Mouse (Mus musculus): Measurements from ENCODE around the gene Atxn7l1.
A peak's percentile ranks its signal among the peaks of the same experiment; 100 is the strongest.

Gene Atxn7l1

DNA sequence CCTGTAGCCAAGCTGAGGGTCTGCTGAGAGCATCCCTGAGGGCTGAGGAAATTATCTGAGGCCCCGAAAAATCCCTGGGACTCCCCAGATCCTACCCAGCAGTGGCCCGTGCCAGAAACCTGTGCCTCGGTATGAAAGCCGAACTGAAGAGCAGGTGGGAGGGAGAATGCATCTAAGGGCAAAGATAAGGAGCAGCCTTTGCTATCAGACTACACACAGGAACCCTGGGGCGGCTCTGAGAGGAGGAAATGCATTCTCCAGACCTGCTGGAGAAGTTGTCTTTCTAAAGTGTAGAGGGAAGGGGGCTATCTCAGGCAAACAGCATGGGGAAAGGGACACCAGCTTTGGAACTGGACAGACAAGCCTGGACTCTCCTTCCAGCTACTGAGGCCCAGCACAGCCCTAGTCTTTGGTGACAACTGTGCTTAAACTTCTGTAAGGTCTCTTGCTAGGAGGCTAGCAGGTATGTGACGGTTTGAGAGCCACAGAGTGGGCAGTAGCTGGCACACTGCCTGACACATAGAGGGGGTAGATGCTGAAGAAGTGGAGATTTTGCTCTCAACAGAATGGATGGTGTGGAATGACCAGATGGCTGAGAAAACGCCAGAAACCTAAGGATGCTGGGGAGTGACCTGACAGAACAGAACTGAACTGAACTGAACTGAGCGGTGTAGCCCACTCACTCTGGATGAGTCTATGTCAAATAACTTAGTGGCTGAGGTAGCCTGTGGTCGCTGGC lies 170.5 kb downstream of the Atxn7l1 start:
- DNase-seq (ENCODE audit: low read depth, low spot score): no peak

DNA sequence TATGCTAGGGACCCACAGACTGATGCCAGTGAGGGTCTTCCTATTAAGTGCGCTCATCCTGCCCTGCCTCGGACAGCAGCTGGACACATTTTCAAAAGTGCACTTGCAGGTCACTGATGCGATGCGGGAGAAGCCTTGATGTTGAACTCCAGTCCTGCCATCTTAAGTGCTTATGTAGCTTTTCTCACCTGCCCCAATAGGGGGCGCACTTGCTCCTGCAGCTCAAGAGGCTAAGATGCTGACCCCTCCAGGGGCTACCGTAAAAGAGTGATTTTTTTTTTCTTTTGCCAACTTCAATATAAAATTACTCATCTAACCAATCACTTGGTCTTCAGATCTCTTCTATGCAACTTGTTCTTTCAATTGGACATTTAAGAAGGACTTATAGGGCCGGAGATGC lies 175.1 kb downstream of the Atxn7l1 start:
- DNase-seq (ENCODE audit: low read depth, low spot score): peak; percentile 59

DNA sequence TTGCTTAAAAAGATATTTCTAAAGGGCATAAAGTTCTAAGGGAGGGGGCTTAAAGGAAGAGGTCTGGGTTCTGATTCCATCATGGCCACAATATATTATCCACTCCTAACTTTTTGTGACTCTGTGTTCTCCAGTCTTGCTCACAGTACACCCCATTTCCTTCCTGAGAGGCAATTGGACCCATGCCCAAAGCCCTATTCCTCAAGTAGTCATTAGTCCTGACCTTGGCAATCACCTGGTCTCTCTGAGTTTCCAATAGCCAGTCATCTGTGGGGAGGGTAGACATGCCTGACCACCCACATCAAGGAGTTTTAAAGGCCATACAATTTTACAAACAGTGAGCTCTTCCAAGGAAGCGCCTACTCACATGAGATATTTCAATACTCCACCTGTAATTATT lies 176.3 kb downstream of the Atxn7l1 start:
- no peak for DNase-seq (ENCODE audit: low read depth, low spot score)

DNA sequence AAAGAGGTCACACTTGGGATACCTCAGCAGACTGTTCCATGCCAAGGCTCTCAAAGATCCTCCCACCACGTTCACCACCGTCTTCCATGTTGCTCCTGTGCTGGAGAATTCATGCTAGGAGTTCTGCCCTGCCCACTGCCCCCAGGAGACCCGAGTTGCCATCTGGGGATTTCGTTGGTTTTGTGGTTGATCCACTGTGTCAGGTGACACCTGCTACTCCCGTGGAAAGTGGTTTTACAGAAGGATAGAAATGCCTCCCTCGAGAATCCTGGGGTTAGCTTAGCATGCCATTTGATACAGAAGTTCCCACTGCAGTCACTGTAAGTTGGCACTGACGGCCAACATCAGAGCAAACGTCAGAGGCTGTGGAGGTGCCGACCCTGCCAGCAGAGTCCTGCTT lies 177.9 kb downstream of the Atxn7l1 start:
- no peak for DNase-seq (ENCODE audit: low read depth, low spot score)

DNA sequence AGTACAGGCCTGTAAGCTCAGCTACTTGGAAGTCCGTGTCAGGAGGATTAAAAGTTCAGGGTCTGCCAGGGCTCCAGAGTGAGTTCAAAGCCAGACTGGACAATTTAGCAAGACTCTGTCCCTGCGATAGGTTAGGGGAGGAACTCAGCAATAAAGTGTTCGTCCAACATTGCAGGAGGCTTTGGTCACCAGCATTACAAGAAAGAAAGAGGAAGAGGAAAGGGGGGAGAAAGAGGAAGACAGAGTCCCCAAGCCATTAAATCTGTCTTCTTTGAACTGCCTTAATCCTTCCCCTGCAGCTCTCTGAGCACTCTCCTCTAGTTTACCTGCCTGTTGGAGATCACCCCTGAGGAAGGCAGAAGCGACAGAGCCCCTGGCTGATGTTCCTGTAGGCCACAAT lies 184.6 kb downstream of the Atxn7l1 start:
- DNase-seq (ENCODE audit: low read depth, low spot score): no peak

DNA sequence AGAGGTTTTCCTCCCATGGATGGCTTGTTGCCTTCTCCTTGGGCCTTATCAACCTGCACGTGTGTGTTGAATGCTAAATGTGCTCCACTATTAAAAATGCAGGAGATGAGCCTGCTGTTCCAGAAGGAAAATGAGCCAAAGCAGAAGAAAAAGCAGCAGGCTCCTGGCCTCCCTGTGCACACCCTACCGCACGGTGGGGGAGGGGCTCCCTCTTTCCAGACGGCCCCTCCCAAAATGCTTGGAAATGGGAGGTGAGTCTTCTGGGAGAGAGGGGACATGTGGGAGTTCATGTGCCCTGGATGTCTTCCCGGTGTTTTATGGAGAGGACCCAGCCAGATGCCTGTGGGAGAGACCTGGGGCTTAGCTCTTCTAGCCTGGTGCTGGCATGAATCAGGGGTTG lies 185.3 kb downstream of the Atxn7l1 start:
- no peak for DNase-seq (ENCODE audit: low read depth, low spot score)

DNA sequence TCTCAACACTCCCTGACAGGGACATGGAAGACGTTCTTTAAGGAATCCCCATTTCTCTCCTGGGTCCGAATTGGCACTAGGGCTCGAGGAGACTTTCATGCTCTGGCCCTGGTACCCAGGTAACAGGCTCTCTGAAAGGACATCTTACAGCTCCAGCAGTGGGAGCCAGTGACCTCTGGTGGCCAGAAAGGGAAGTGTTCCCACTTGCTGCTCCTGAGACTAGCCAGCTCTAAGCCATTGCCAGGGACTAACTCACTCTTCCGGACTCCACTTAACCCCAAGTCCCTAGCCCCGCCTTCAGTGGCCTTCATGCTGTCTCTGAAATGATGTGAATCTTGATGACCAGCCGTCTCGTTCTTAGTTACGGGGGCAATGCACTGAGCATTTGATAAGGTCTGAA lies 186.4 kb downstream of the Atxn7l1 start:
- peak; percentile 83 for DNase-seq (ENCODE audit: low read depth, low spot score)

DNA sequence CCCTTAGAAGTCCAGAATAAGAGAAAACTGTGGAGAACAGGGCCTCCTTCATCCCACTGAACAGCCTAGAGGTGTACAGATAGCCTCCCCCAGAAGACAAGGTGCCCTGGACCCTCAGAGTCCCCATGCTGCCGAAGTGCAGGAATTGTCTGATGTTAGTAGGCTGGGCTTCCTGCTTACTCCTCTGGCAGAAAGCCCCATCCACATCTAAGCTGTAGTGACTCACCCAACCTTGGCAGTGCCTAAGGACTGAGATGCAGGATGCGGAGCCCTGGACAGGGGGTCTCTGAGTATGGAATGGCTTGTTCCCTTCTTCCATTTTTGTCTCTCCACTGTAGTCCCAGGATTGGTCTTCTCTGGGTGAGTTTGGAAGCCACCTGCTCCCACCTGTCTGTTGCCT lies 187.0 kb downstream of the Atxn7l1 start:
- no peak for DNase-seq (ENCODE audit: low read depth, low spot score)

GRCm38 (mm10) chr12:33334951-33335350 lies 187.5 kb downstream of the Atxn7l1 start:
- no peak for DNase-seq (ENCODE audit: low read depth, low spot score)

DNA sequence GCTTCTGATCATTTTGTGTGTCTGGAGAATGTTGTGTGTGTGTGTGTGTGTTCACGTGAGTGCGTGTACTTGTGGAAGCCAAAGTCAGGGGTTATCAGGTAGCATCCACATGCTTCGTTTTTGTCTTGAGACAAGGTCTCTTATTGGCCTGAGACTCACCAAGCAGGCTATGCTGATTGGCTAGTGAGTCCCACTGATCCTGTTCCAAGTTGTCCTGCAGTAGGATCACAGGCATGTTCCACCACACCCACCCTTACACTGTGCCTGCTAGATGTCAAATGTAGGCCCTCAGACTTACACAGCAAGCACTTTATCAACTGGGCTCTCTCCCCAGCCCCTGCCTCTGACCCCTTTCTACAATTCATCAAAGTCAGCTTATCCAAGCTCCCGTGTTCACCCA lies 187.9 kb downstream of the Atxn7l1 start:
- DNase-seq (ENCODE audit: low read depth, low spot score): no peak

DNA sequence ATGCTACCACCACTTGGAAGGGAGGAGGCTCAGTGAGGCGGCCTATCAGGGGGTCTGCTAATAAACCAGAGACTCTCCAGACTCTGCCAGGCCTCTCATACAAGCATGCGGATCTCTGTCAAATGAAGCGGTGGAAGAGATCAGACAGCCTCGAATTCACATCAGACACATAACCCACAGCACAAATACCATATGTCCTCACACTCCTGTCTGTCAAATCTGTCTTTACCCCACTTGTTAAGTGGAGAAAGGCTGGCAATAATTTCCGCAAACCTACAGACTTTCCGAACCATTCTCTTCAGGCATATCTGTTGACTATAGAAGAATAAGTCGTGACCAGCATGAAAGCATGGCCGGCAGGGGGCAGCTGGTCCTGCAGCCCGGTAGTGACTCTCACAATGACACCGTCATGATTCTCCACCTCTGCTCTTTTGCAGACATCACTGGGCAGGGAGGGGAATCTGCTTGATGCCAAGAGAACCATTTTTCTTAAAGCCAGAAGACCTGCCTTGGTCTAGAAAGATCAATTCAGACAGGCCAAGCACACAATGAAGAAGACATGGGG lies 189.2 kb downstream of the Atxn7l1 start:
- DNase-seq (ENCODE audit: low read depth, low spot score): no peak

DNA sequence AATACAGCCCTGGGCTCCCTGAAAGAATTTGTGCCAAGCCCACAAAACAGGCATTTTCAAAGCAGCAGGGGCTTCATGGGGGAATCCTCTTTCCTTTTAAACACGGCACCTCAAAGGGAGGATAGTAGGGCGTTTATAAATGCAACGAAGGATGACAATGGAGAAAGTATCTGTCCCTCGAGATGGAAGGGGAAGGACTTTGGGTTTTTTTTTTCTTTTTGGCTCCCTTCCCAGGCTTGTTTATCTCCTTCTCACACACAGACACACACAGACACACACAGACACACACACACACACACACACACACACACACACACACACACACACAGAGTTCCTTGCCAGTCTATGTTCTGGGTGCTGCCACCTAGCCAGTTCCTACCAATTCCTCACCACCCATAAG lies 189.8 kb downstream of the Atxn7l1 start:
- DNase-seq (ENCODE audit: low read depth, low spot score): no peak

DNA sequence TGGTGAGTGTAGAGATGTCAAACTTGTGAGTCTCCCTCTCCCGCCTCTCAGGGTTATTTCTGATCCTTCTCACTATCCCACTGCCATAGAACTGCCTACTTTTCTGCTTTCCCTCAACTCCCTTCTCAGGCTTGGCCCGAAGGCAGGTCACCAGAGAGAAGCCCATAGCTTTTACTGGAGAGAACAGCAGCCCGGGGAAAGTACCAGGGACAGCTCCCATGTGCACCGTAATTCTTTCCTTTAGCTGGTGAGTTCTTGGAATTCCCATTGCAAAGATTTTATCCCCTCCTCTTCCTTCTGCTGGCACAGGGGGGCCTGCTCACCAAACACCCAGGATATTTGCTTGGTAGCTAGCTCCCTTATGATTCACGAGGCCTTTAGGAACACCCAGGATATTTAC lies 190.7 kb downstream of the Atxn7l1 start:
- DNase-seq (ENCODE audit: low read depth, low spot score): peak; percentile 45

DNA sequence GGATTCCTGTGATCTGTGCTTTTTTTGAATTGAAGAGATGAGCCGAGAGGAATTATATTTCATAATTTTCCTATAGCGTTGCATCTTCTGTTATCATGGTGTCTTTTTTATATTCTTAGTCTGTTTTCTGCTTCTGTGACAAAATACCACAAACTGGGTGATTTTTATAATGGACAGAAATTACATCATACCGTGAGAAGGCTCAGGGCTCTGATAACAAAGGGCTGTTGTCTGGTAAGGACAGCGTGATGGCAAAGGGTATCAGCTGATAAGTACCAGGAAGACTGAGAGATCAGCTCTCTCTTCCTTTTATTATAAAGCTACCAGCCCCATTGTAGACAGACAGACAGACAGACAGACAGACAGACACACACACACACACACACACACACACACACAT lies 192.3 kb downstream of the Atxn7l1 start:
- no peak for DNase-seq (ENCODE audit: low read depth, low spot score)

- no peak for DNase-seq (ENCODE audit: low read depth, low spot score)
Measured at GRCm38 (mm10) chr12:33340698-33341097, 193.2 kb downstream of the Atxn7l1 start.

DNA sequence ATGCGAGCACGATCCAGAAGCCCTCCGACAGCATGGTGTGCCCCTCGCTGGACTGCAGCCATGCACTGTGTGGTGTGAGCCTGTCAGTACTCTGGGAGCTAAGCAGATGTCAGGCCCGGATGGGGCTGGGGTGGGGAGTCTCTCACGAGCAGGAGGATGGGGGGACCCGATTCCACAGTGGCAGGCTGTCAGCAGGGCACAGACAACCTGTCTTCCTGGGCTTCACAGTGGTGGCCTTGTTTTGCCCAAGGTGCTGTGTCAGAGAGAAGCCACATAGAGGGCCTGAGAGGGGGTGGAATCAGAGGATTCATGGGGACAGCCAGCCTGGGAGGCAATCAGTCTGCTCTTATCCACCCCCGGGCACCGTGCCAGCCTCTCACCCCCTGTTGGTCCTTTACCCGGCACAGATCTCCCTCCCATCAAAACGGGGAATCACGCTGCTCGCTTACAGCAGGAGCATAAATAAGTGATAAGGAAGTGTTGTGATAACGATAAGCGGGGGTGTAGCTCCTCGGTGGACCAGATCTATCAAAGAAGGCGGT lies 193.9 kb downstream of the Atxn7l1 start:
- DNase-seq (ENCODE audit: low read depth, low spot score): no peak

- peak; percentile 82 for DNase-seq (ENCODE audit: low read depth, low spot score)
Measured at GRCm38 (mm10) chr12:33344970-33345772, 197.7 kb downstream of the Atxn7l1 start.

- DNase-seq (ENCODE audit: low read depth, low spot score): peak; percentile 61
Measured at GRCm38 (mm10) chr12:33345773-33346435, 198.4 kb downstream of the Atxn7l1 start.

DNA sequence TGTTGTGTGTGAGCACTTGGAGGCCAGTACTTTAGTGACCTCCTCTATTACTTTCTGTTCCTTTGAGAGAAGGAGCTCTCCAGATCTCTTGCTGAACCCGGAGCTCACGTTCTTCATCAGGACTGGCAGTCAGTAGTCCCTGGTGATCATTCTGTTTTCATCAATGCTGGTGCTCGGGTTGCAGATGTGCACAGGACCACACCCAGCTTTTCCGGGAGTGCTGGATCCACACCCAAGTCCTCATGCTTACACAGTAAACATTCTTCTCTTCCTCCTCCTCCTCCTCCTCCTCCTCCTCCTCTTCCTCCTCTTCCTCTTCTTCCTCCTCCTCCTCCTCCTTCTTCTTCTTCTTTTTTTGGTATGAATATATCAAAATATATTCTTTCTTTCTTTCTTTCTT lies 205.2 kb downstream of the Atxn7l1 start:
- peak; percentile 39 for DNase-seq (ENCODE audit: low read depth, low spot score)

- DNase-seq (ENCODE audit: low read depth, low spot score): no peak
Measured at GRCm38 (mm10) chr12:33358345-33358744, 210.9 kb downstream of the Atxn7l1 start.

- DNase-seq (ENCODE audit: low read depth, low spot score): no peak
Measured at GRCm38 (mm10) chr12:33359209-33359608, 211.7 kb downstream of the Atxn7l1 start.

DNA sequence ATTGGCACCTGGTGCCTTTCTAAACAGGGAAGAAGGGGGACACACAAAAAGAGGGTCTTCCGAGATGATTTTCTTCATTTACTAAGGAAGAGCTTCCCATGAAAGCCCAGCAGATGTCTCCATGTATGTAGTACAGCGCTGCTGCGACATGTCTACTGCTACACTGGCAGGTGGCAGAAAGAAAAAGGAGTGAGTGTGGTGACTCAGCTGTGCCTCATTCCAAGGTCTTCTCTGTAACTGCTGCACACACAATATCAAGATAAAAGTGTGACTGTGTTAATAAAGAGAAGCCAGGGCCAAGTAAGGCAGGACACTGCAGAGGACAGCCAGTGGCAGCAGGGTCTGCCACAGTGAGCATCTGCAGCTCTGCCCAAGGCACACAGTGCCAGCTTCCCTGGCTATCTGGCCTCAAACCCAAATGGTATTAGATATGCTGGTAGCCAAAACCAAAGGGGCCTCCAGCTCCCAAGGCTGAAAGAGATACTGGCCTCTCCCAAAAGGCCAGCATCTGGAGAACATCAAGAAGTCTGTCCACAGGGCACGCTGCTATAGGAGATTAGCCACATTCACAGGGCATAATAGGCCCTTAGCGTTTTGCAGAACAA lies 212.5 kb downstream of the Atxn7l1 start:
- DNase-seq (ENCODE audit: low read depth, low spot score): no peak
